Mouse (Mus musculus) CH12.LX (cell line): Measurements from ENCODE around the gene Vtcn1.

Experiments
- MAX ChIP-seq: IDR thresholded peaks from 2 replicates; pipeline ENCODE4 v1.6.1; 2011; ENCODE audit warnings: low read length, improper control_type of control experiment
- MXI1 ChIP-seq: IDR thresholded peaks from 2 replicates; pipeline ENCODE4 v1.6.1; 2011; ENCODE audit warnings: mild to moderate bottlenecking, low read depth, low read length, improper control_type of control experiment
- NRF1 ChIP-seq: IDR thresholded peaks from 2 replicates; pipeline ENCODE4 v1.6.1; 2014; ENCODE audit warnings: low read depth, mild to moderate bottlenecking, inconsistent platforms, low read length, improper control_type of control experiment, moderate library complexity

DNA sequence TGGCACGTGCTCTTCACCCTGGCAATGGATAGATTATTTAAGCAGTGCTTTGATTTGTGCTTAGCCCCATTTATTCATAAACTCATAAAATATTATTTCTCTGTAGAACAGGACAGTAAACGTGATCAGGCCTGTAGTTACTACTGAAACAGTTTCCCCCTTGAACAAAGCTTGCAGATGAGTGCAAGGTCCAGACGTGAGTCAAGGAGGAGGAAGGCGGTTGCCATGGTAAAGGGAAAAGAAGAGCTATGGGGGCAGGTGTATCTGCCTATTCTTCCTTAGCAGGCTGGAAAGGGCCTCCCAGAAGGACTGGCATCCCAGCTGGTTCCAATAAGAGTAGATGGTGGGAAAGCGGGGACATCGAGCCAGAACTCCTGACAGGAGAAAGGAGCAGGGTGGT lies 56.1 kb downstream of the Vtcn1 start:
- TF ChIP-seq MAX (no peak), MXI1 (no peak), NRF1 (no peak)
